Comparison of ENCODE assay signal across 17 mouse cellular contexts in the genomic region with DNA sequence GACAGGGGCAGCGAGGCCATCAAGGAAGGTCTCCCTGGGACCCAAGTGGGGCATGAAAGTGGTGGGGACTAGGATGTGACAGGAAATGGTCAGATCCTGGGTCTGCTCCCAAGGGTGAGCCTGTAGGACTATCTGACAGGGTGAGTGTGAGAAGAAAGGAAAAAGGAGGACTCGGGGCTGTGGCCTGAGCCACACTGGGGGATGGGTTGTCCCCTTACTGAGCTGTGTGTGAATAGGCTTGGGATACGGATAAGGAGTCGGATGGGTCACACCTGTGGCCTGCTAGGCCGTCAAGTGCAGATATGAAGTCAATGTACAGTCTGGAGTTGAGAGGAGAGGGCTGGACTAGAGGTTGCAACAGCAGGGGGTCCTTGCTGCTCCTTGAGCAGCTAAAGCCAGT. TPM values are rescaled to one million over a fixed set of nuclear protein-coding genes. Genes with fewer than 3 reads are reported as not detected.
A peak's percentile ranks its signal among the peaks of the same experiment; 100 is the strongest.
DNase-seq lines count a peak whose midpoint lies in the region; ATAC-seq and TF ChIP-seq lines count a peak whose summit lies in the region.
"Had no signal": no experiment of that assay in that cellular context is flagged by ENCODE, and none has a peak within 500 bp of the region (broad histone marks: within the 10 kb centered on the region; RNA-seq: fewer than 3 reads in every experiment).

No protein-coding gene starts in this region.

- H3K27ac ChIP-seq in heart, embryonic 12.5 days (ENCODE audit: poor library complexity, severe bottlenecking): peak overlapping the region; percentile 96
- peak overlapping the region; percentile 57; the same call in 1 of the 2 replicates for H3K27ac ChIP-seq in lung, postnatal 0 days (ENCODE audit: low read length)
- H3K27ac ChIP-seq in heart, postnatal 0 days (ENCODE audit: low read depth): peak overlapping the region; percentile 90
- peak overlapping the region; percentile 56; the same call in 1 of the 2 replicates for H3K27ac ChIP-seq in liver, postnatal 0 days (ENCODE audit: low read depth)
- H3K27ac ChIP-seq: embryonic facial prominence, embryonic 13.5 days; forebrain, embryonic 12.5 days; neural tube, embryonic 15.5 days had no signal

- 51% methylated on average over 5 of the region's 5 CpGs for WGBS in heart, embryonic 12.5 days
- WGBS in lung, postnatal 0 days: 66% methylated on average over 5 of the region's 5 CpGs
- WGBS in heart, postnatal 0 days: 62% methylated on average over 5 of the region's 5 CpGs
- WGBS in liver, postnatal 0 days (ENCODE audit: insufficient replicate concordance): 66% methylated on average over 5 of the region's 5 CpGs

- no peak for TF ChIP-seq EP300 in lung, postnatal 0 days (IDR thresholded peaks at IDR 0.05)
- TF ChIP-seq EP300 in heart, postnatal 0 days (IDR thresholded peaks at IDR 0.05; ENCODE audit: low read depth): no peak
- TF ChIP-seq EP300 in liver, postnatal 0 days (IDR thresholded peaks at IDR 0.05; ENCODE audit: low read depth): no peak

- no peaks in the 10 kb centered on the region for H3K27me3 ChIP-seq in heart, embryonic 12.5 days (replicated peaks)
- no peaks in the 10 kb centered on the region for H3K27me3 ChIP-seq in lung, postnatal 0 days (replicated peaks; ENCODE audit: insufficient read depth, low read length)
- H3K27me3 ChIP-seq in heart, postnatal 0 days (ENCODE audit: control insufficient read depth, insufficient read depth, low read length): no peaks in the 10 kb centered on the region
- H3K27me3 ChIP-seq in liver, postnatal 0 days (ENCODE audit: insufficient read depth, low read length): no peaks in the 10 kb centered on the region
- H3K27me3 ChIP-seq: embryonic facial prominence, embryonic 13.5 days; forebrain, embryonic 12.5 days; neural tube, embryonic 15.5 days had no signal

- no peak for ATAC-seq in heart, embryonic 12.5 days (ENCODE audit: insufficient number of reproducible peaks, low FRiP score)
- 0 out of 2 replicates have a peak, but pooled peaks have one; percentile 21 for ATAC-seq in lung, postnatal 0 days
- ATAC-seq in heart, postnatal 0 days (ENCODE audit: insufficient read depth, low read depth): no peak
- no peak for ATAC-seq in liver, postnatal 0 days

- H3K36me3 ChIP-seq in heart, embryonic 12.5 days: peaks cover 50% of the 10 kb centered on the region
- no peaks in the 10 kb centered on the region for H3K36me3 ChIP-seq in lung, postnatal 0 days (ENCODE audit: insufficient read depth, low read length)
- H3K36me3 ChIP-seq in heart, postnatal 0 days (replicated peaks; ENCODE audit: control insufficient read depth, insufficient read depth, low read length): peaks cover 26% of the 10 kb centered on the region
- H3K36me3 ChIP-seq in liver, postnatal 0 days (replicated peaks; ENCODE audit: insufficient read depth, low read length): no peaks in the 10 kb centered on the region
- H3K36me3 ChIP-seq: embryonic facial prominence, embryonic 13.5 days; forebrain, embryonic 12.5 days; neural tube, embryonic 15.5 days had no signal

- H3K4me2 ChIP-seq in heart, embryonic 12.5 days: no peak overlapping the region
- no peak overlapping the region for H3K4me2 ChIP-seq in lung, postnatal 0 days (replicated peaks; ENCODE audit: low read depth, low read length)
- H3K4me2 ChIP-seq in heart, postnatal 0 days (ENCODE audit: low read depth, low read length): no peak overlapping the region
- no peak overlapping the region for H3K4me2 ChIP-seq in liver, postnatal 0 days (ENCODE audit: low read depth, low read length)
- H3K4me2 ChIP-seq: embryonic facial prominence, embryonic 13.5 days; forebrain, embryonic 12.5 days; neural tube, embryonic 15.5 days had no signal

- no peak overlapping the region for H3K4me3 ChIP-seq in heart, embryonic 12.5 days
- H3K4me3 ChIP-seq in lung, postnatal 0 days (ENCODE audit: low read depth, low read length): no peak overlapping the region
- no peak overlapping the region for H3K4me3 ChIP-seq in heart, postnatal 0 days (ENCODE audit: low read depth, low read length)
- no peak overlapping the region for H3K4me3 ChIP-seq in liver, postnatal 0 days (ENCODE audit: low read depth, low read length)
- H3K4me3 ChIP-seq: embryonic facial prominence, embryonic 13.5 days; forebrain, embryonic 12.5 days; neural tube, embryonic 15.5 days had no signal

- peak overlapping the region; percentile 26 for H3K9ac ChIP-seq in heart, embryonic 12.5 days
- no peak overlapping the region for H3K9ac ChIP-seq in lung, postnatal 0 days (replicated peaks; ENCODE audit: low read depth)
- no peak overlapping the region for H3K9ac ChIP-seq in heart, postnatal 0 days (replicated peaks; ENCODE audit: low read depth, low read length)
- no peak overlapping the region; the same call in 1 of the 2 replicates for H3K9ac ChIP-seq in liver, postnatal 0 days (replicated peaks)
- H3K9ac ChIP-seq: embryonic facial prominence, embryonic 13.5 days; forebrain, embryonic 12.5 days; neural tube, embryonic 15.5 days had no signal

- intact Hi-C loops in left cerebral cortex, postnatal 4 days (cut with DNase I): no loop called here

- no peak for TF ChIP-seq CTCF in lung, postnatal 0 days (IDR thresholded peaks at IDR 0.05)
- no peak for TF ChIP-seq CTCF in heart, postnatal 0 days (IDR thresholded peaks at IDR 0.05; ENCODE audit: low read depth)
- TF ChIP-seq CTCF in liver, postnatal 0 days (IDR thresholded peaks at IDR 0.05; ENCODE audit: low read depth): no peak

- H3K9me3 ChIP-seq in heart, embryonic 12.5 days (replicated peaks): 0 out of 2 replicates have a peak, but pooled peaks cover 2% of the 10 kb centered on the region
- no peaks in the 10 kb centered on the region for H3K9me3 ChIP-seq in lung, postnatal 0 days (ENCODE audit: low read length)
- no peaks in the 10 kb centered on the region for H3K9me3 ChIP-seq in heart, postnatal 0 days (replicated peaks; ENCODE audit: control insufficient read depth, low read length)
- H3K9me3 ChIP-seq in liver, postnatal 0 days (ENCODE audit: low read length): no peaks in the 10 kb centered on the region
- H3K9me3 ChIP-seq: embryonic facial prominence, embryonic 13.5 days; forebrain, embryonic 12.5 days; neural tube, embryonic 15.5 days had no signal

- peaks cover 90% of the 10 kb centered on the region for H3K4me1 ChIP-seq in heart, embryonic 12.5 days (replicated peaks)
- peaks cover 9% of the 10 kb centered on the region; the same call in 1 of the 2 replicates for H3K4me1 ChIP-seq in lung, postnatal 0 days (ENCODE audit: insufficient read depth, low read depth, low read length)
- H3K4me1 ChIP-seq in heart, postnatal 0 days (ENCODE audit: control insufficient read depth, insufficient read depth): peaks cover 40% of the 10 kb centered on the region
- H3K4me1 ChIP-seq in liver, postnatal 0 days (ENCODE audit: insufficient read depth): peaks cover 19% of the 10 kb centered on the region
- H3K4me1 ChIP-seq: forebrain, embryonic 12.5 days had no signal

- DNase-seq in heart, adult 9 months (ENCODE audit: low spot score in 2 of 2): no peak
- DNase-seq in lung, postnatal 0 days (ENCODE audit: low spot score): no peak
- no peak for DNase-seq in lung, postnatal 36 days
- peak; percentile 4 for DNase-seq in heart, postnatal 0 days (ENCODE audit: low spot score)
- DNase-seq in liver, postnatal 0 days: no peak
- DNase-seq in left cerebral cortex, postnatal 4 days: no peak
- DNase-seq in adrenal gland, adult 8-10 months: no peak
- DNase-seq: cerebellum, adult 11-12 months; kidney, adult 18-20 months; kidney, postnatal 36 days had no signal

RNA-seq across cellular contexts. Expression of a gene that starts 18.3 kb away (rescaled TPM):
- 30.2 and 30.4 TPM in 2 replicates for polyA plus RNA-seq in heart, embryonic 12.5 days (2016; fragmentation: Nextera tagmentation; extraction: Ambion mirVana)
- polyA plus RNA-seq in lung, postnatal 0 days (2015; fragmentation: Nextera tagmentation; extraction: Ambion mirVana): 0.70 and 0.80 TPM in 2 replicates
- total RNA-seq in heart, postnatal 0 days (2014; rRNA removed; ENCODE audit: low replicate concordance): 42.9 and 70.8 TPM in 2 replicates
- 18.3 and 19.1 TPM in 2 replicates for polyA plus RNA-seq in heart, postnatal 0 days (2015; fragmentation: Nextera tagmentation; extraction: Ambion mirVana)
- 0.08 and 0.26 TPM in 2 replicates for polyA plus RNA-seq in liver, postnatal 0 days (2015; fragmentation: Nextera tagmentation; extraction: Ambion mirVana)
- total RNA-seq in left cerebral cortex, postnatal 4 days (2021): under 1 TPM; 0.58 to 0.62 TPM
- under 1 TPM; 0.12 to 0.24 (median 0.19) TPM for total RNA-seq in adrenal gland, adult 8-10 months (2022)

RNA-seq across cellular contexts. Expression of a gene that starts 38.9 kb away (rescaled TPM):
- 0.14 and 0.26 TPM in 2 replicates for polyA plus RNA-seq in heart, embryonic 12.5 days (2016; fragmentation: Nextera tagmentation; extraction: Ambion mirVana)
- 0.05 and 0.06 TPM in 2 replicates for polyA plus RNA-seq in lung, postnatal 0 days (2015; fragmentation: Nextera tagmentation; extraction: Ambion mirVana)
- not detected in 2 replicates for total RNA-seq in heart, postnatal 0 days (2014; rRNA removed; ENCODE audit: low replicate concordance)
- polyA plus RNA-seq in heart, postnatal 0 days (2015; fragmentation: Nextera tagmentation; extraction: Ambion mirVana): 0.04 and 0.05 TPM in 2 replicates
- polyA plus RNA-seq in liver, postnatal 0 days (2015; fragmentation: Nextera tagmentation; extraction: Ambion mirVana): 0.09 and 0.11 TPM in 2 replicates
- under 1 TPM in 1 of 2 experiments, not detected in 1; 0.12 TPM for total RNA-seq in left cerebral cortex, postnatal 4 days (2021)
- not detected for total RNA-seq in adrenal gland, adult 8-10 months (2022)
- total RNA-seq: hematopoietic stem cell, adult 5-6 weeks; megakaryocyte progenitor cell, adult 5-6 weeks; MEL had no signal
- polyA plus RNA-seq: embryonic facial prominence, embryonic 13.5 days; forebrain, embryonic 12.5 days had no signal

Comparison
In these comparisons a context has a peak if more than half of its experiments do, and no peak if none do; other contexts are left out.
1. RNA of a gene that starts 18.3 kb away (polyA plus RNA-seq): 30.2 to 30.4 TPM in heart, embryonic 12.5 days and 18.3 to 19.1 TPM in heart, postnatal 0 days; 0.70 to 0.80 TPM in lung, postnatal 0 days and 0.08 to 0.26 TPM in liver, postnatal 0 days; every median in the first group is over 10 times any median in the second.
2. Peak in every context shown above with its lines, with median percentiles within 50 percentile points of each other: H3K27ac ChIP-seq.